Mouse (Mus musculus) thymus, adult 2 months (tissue): ENCODE data around the gene Taf3. TPM values are rescaled to one million over a fixed set of nuclear protein-coding genes. Genes with fewer than 3 reads are reported as not detected.

Source experiments
- DNase-seq: peaks from one replicate; pipeline ENCODE4 v3.0.0; 2021
- H3K27ac ChIP-seq: fragments of 200-500 bp; 2 replicates; pipeline ENCODE4 v1.5.1; 2012; ENCODE audit warnings: low read length, control low read depth; ENCODE audit not compliant: control insufficient read depth, insufficient read depth
- H3K27me3 ChIP-seq: fragments of 200-500 bp; 2 replicates; pipeline ENCODE4 v1.6.1; 2012; ENCODE audit warnings: mild to moderate bottlenecking, low read length, moderate library complexity, mixed read lengths; ENCODE audit not compliant: control insufficient read depth, insufficient read depth
- H3K36me3 ChIP-seq: fragments of 200-500 bp; 2 replicates; pipeline ENCODE4 v1.6.1; 2012; ENCODE audit warnings: mild to moderate bottlenecking, low read length, moderate library complexity; ENCODE audit not compliant: control insufficient read depth, insufficient read depth
- H3K4me1 ChIP-seq: fragments of 200-500 bp; replicated peaks from 2 replicates; pipeline ENCODE4 v1.6.1; 2012; ENCODE audit warnings: low read length; ENCODE audit not compliant: control insufficient read depth, insufficient read depth
- H3K4me3 ChIP-seq: fragments of 200-500 bp; 2 replicates; pipeline ENCODE4 v1.5.1; 2012; ENCODE audit warnings: mild to moderate bottlenecking, low read length, control low read depth, moderate library complexity; ENCODE audit not compliant: control insufficient read depth, insufficient read depth
- CTCF ChIP-seq: fragments of 200-500 bp; IDR thresholded peaks from 2 replicates; pipeline ENCODE4 v1.5.1; 2012; ENCODE audit warnings: mild to moderate bottlenecking, control low read depth, low read length, moderate library complexity, borderline replicate concordance; ENCODE audit not compliant: control insufficient read depth, poor library complexity, insufficient read depth; ENCODE audit errors: extremely low read depth
- POLR2A ChIP-seq: fragments of 200-500 bp; IDR thresholded peaks from 2 replicates; pipeline ENCODE4 v1.6.1; 2012; ENCODE audit warnings: mild to moderate bottlenecking, low read length, control low read depth, moderate library complexity; ENCODE audit not compliant: control insufficient read depth, poor library complexity, insufficient read depth; ENCODE audit errors: extremely low read depth
- WGBS: fragments of 180-500 bp; shearing (Covaris S2); methylation state at CpG from one replicate; pipeline ENCODE4 v1.1.7; 2018; 5-methylcytosine and 5-hydroxymethylcytosine counted together
- polyA plus RNA-seq: library from polyadenylated mRNA; depleted of rRNA; stranded (reverse); fragments of >200 nt; gene quantifications from 2 replicates; pipeline ENCODE4 v1.2.3, GENCODE M21; 2012

Gene Taf3
- polyA plus RNA-seq, 1 experiment = 10.0 TPM

GRCm38 (mm10) chr2:10014951-10015635 is 33.3 kb downstream of the Taf3 start:
- Histone ChIP-seq H3K36me3 (no peaks in the 10 kb centered on the region), H3K4me3 (no peak overlapping the region), H3K27me3 (no peaks in the 10 kb centered on the region), H3K27ac (peak overlapping the region; percentile 73), H3K4me1 (peaks cover 15% of the 10 kb centered on the region)
- no peak for TF ChIP-seq POLR2A
- TF ChIP-seq CTCF = 0 out of 2 replicates have a peak, but pooled peaks have one; percentile 2
- 29% methylated on average over 10 of the region's 10 CpGs for WGBS
- peak; percentile 45 for DNase-seq

- no peak for DNase-seq
- Histone ChIP-seq H3K27ac (no peak overlapping the region), H3K27me3 (no peaks in the 10 kb centered on the region), H3K4me3 (no peak overlapping the region), H3K36me3 (no peaks in the 10 kb centered on the region), H3K4me1 (peaks cover 12% of the 10 kb centered on the region)
- 58% methylated on average over 7 of the region's 7 CpGs for WGBS
- TF ChIP-seq CTCF (no peak), POLR2A (no peak)
Observed at GRCm38 (mm10) chr2:10010263-10010909, 38.0 kb downstream of the Taf3 start.

- TF ChIP-seq POLR2A = no peak
- TF ChIP-seq CTCF = no peak
- Histone ChIP-seq H3K36me3 (no peaks in the 10 kb centered on the region), H3K27ac (no peak overlapping the region), H3K27me3 (no peaks in the 10 kb centered on the region), H3K4me1 (peaks cover 7% of the 10 kb centered on the region), H3K4me3 (no peak overlapping the region)
- 91% methylated on average over 13 of the region's 13 CpGs for WGBS
- no peak for DNase-seq
Observed at GRCm38 (mm10) chr2:10009671-10010254, 38.6 kb downstream of the Taf3 start.

GRCm38 (mm10) chr2:10008593-10008992 is 39.8 kb downstream of the Taf3 start:
- TF ChIP-seq POLR2A (no peak), CTCF (no peak)
- WGBS = 95% methylated on average over 4 of the region's 4 CpGs

GRCm38 (mm10) chr2:10004960-10005621 is 43.3 kb downstream of the Taf3 start:
- H3K27ac ChIP-seq = no peak overlapping the region
- H3K4me3 ChIP-seq = no peak overlapping the region
- no peak for DNase-seq
- H3K4me1 ChIP-seq = peaks cover 4% of the 10 kb centered on the region; the same call in 1 of the 2 replicates
- H3K36me3 ChIP-seq = no peaks in the 10 kb centered on the region
- no peaks in the 10 kb centered on the region for H3K27me3 ChIP-seq
- TF ChIP-seq CTCF (no peak), POLR2A (no peak)
- 96% methylated on average over 8 of the region's 8 CpGs for WGBS

More at GRCm38 (mm10) chr2:10008593-10008992, 39.8 kb downstream of the Taf3 start:
- DNase-seq = no peak
- Histone ChIP-seq H3K27ac (no peak overlapping the region), H3K4me3 (no peak overlapping the region), H3K27me3 (no peaks in the 10 kb centered on the region), H3K4me1 (0 out of 2 replicates have a peak, but pooled peaks cover 4% of the 10 kb centered on the region), H3K36me3 (no peaks in the 10 kb centered on the region)

GRCm38 (mm10) chr2:10003358-10003757 is 45.0 kb downstream of the Taf3 start:
- Histone ChIP-seq H3K4me3 (no peak overlapping the region), H3K36me3 (no peaks in the 10 kb centered on the region), H3K27ac (no peak overlapping the region), H3K27me3 (no peaks in the 10 kb centered on the region), H3K4me1 (peaks cover 2% of the 10 kb centered on the region; the same call in 1 of the 2 replicates)
- WGBS = 94% methylated on average over 5 of the region's 5 CpGs
- no peak for DNase-seq
- TF ChIP-seq POLR2A = no peak
- no peak for TF ChIP-seq CTCF

GRCm38 (mm10) chr2:10001591-10001990 is 46.8 kb downstream of the Taf3 start:
- 95% methylated on average over 2 of the region's 2 CpGs for WGBS
- H3K27me3 ChIP-seq = no peaks in the 10 kb centered on the region
- no peak for TF ChIP-seq POLR2A
- TF ChIP-seq CTCF = no peak

More at GRCm38 (mm10) chr2:10001591-10001990, 46.8 kb downstream of the Taf3 start:
- Histone ChIP-seq H3K4me3 (no peak overlapping the region), H3K4me1 (peaks cover 2% of the 10 kb centered on the region), H3K27ac (no peak overlapping the region), H3K36me3 (no peaks in the 10 kb centered on the region)
- no peak for DNase-seq
